Mouse (Mus musculus) midbrain, embryonic 13.5 days (tissue): ENCODE measurements at regions not wholly inside any gene's neighbourhood (a gene's known extent, or its start where the extent isn't known, plus 50 kb on each side); places are given as distances from the start of the nearest gene placed in this dataset.
A peak's percentile ranks its signal among the peaks of the same experiment; 100 is the strongest.

Experiments
- ATAC-seq: fragments of 200-750 bp; cut with Nextera tagmentation; 2 replicates; pipeline ENCODE4 v1.8.0; 2017; ENCODE audit warnings: mild to moderate bottlenecking, moderate TSS enrichment, moderate library complexity
- H3K27ac ChIP-seq: fragments of 300-500 bp; sonication (generic); 2 replicates; pipeline ENCODE4 v1.5.1; 2015; ENCODE audit warnings: inconsistent platforms, mild to moderate bottlenecking, moderate library complexity
- H3K27me3 ChIP-seq: fragments of 300-500 bp; sonication (generic); 2 replicates; pipeline ENCODE4 v1.6.1; 2015; ENCODE audit warnings: mild to moderate bottlenecking, inconsistent platforms
- H3K36me3 ChIP-seq: fragments of 300-500 bp; sonication (generic); 2 replicates; pipeline ENCODE4 v1.6.1; 2015; ENCODE audit warnings: mild to moderate bottlenecking, inconsistent platforms
- H3K4me1 ChIP-seq: fragments of 300-500 bp; sonication (generic); replicated peaks from 2 replicates; pipeline ENCODE4 v1.6.1; 2015; ENCODE audit warnings: inconsistent platforms
- H3K4me2 ChIP-seq: fragments of 300-500 bp; sonication (generic); replicated peaks from 2 replicates; pipeline ENCODE4 v1.6.1; 2015; ENCODE audit warnings: moderate library complexity, mild to moderate bottlenecking, inconsistent platforms
- H3K4me3 ChIP-seq: fragments of 300-500 bp; sonication (generic); replicated peaks from 2 replicates; pipeline ENCODE4 v1.5.1; 2015; ENCODE audit warnings: mild to moderate bottlenecking, inconsistent platforms
- H3K9ac ChIP-seq: fragments of 300-500 bp; sonication (generic); replicated peaks from 2 replicates; pipeline ENCODE4 v1.6.1; 2015; ENCODE audit warnings: mild to moderate bottlenecking, inconsistent platforms
- H3K9me3 ChIP-seq: fragments of 300-500 bp; sonication (generic); 2 replicates; pipeline ENCODE4 v1.6.1; 2016; ENCODE audit warnings: mild to moderate bottlenecking, inconsistent platforms
- WGBS: fragments of 180-500 bp; shearing (Covaris S2); methylation state at CpG from one replicate; pipeline ENCODE4 v1.1.7; 2015; 5-methylcytosine and 5-hydroxymethylcytosine counted together

GRCm38 (mm10) chr3:62985033-62985432 lies 256.3 kb upstream of the Mme start:
- no peak overlapping the region for H3K4me3 ChIP-seq
- no peak for ATAC-seq
- 86% methylated on average over 4 of the region's 4 CpGs for whole genome bisulfite sequencing
- no peaks in the 10 kb centered on the region for H3K4me1 ChIP-seq
- H3K27ac ChIP-seq: no peak overlapping the region
- H3K27me3 ChIP-seq: no peaks in the 10 kb centered on the region
- no peaks in the 10 kb centered on the region for H3K9me3 ChIP-seq
- no peaks in the 10 kb centered on the region for H3K36me3 ChIP-seq
- no peak overlapping the region for H3K4me2 ChIP-seq
- H3K9ac ChIP-seq: no peak overlapping the region

GRCm38 (mm10) chr3:62976906-62977305 lies 264.4 kb upstream of the Mme start:
- no peaks in the 10 kb centered on the region for H3K9me3 ChIP-seq
- 96% methylated on average over 1 of the region's 1 CpGs for WGBS
- H3K4me2 ChIP-seq: no peak overlapping the region
- no peaks in the 10 kb centered on the region for H3K27me3 ChIP-seq
- no peaks in the 10 kb centered on the region for H3K36me3 ChIP-seq
- no peak overlapping the region for H3K9ac ChIP-seq
- no peak overlapping the region for H3K27ac ChIP-seq
- ATAC-seq: no peak
- no peaks in the 10 kb centered on the region for H3K4me1 ChIP-seq
- no peak overlapping the region for H3K4me3 ChIP-seq

GRCm38 (mm10) chr3:62963244-62963643 lies 278.1 kb upstream of the Mme start:
- Histone ChIP-seq H3K9ac (no peak overlapping the region), H3K4me3 (no peak overlapping the region), H3K36me3 (no peaks in the 10 kb centered on the region), H3K27ac (no peak overlapping the region), H3K9me3 (no peaks in the 10 kb centered on the region), H3K4me2 (no peak overlapping the region), H3K27me3 (no peaks in the 10 kb centered on the region), H3K4me1 (no peaks in the 10 kb centered on the region)
- no peak for ATAC-seq
- 77% methylated on average over 1 of the region's 1 CpGs for WGBS

- Histone ChIP-seq H3K27me3 (no peaks in the 10 kb centered on the region), H3K4me1 (no peaks in the 10 kb centered on the region), H3K4me3 (no peak overlapping the region), H3K4me2 (no peak overlapping the region), H3K27ac (no peak overlapping the region), H3K9me3 (no peaks in the 10 kb centered on the region), H3K36me3 (no peaks in the 10 kb centered on the region), H3K9ac (no peak overlapping the region)
- no peak for ATAC-seq
- 59% methylated on average over 4 of the region's 4 CpGs for WGBS
Observed at GRCm38 (mm10) chr3:62962608-62963007, 278.7 kb upstream of the Mme start.

GRCm38 (mm10) chr3:62945356-62945755 lies 296.0 kb upstream of the Mme start:
- no peak overlapping the region for H3K9ac ChIP-seq
- H3K27me3 ChIP-seq: no peaks in the 10 kb centered on the region
- no peak overlapping the region for H3K4me3 ChIP-seq
- H3K36me3 ChIP-seq: no peaks in the 10 kb centered on the region
- H3K4me1 ChIP-seq: no peaks in the 10 kb centered on the region
- H3K27ac ChIP-seq: no peak overlapping the region
- H3K4me2 ChIP-seq: no peak overlapping the region
- no peak for ATAC-seq
- no peaks in the 10 kb centered on the region for H3K9me3 ChIP-seq

- Histone ChIP-seq H3K36me3 (no peaks in the 10 kb centered on the region), H3K9me3 (no peaks in the 10 kb centered on the region), H3K4me3 (no peak overlapping the region), H3K9ac (no peak overlapping the region), H3K27ac (no peak overlapping the region), H3K4me1 (no peaks in the 10 kb centered on the region), H3K27me3 (no peaks in the 10 kb centered on the region), H3K4me2 (no peak overlapping the region)
- ATAC-seq: no peak
- WGBS: 63% methylated on average over 1 of the region's 1 CpGs
Observed at GRCm38 (mm10) chr3:62938601-62939000, 302.7 kb upstream of the Mme start.

GRCm38 (mm10) chr3:62924441-62924840 lies 316.9 kb upstream of the Mme start:
- ATAC-seq: no peak

GRCm38 (mm10) chr3:62916899-62917298 lies 312.0 kb upstream of the Gpr149 start:
- no peak for ATAC-seq
- Histone ChIP-seq H3K27ac (no peak overlapping the region), H3K9ac (no peak overlapping the region), H3K4me1 (no peaks in the 10 kb centered on the region), H3K27me3 (no peaks in the 10 kb centered on the region), H3K9me3 (no peaks in the 10 kb centered on the region), H3K4me2 (no peak overlapping the region), H3K36me3 (no peaks in the 10 kb centered on the region), H3K4me3 (no peak overlapping the region)
- 40% methylated on average over 1 of the region's 1 CpGs for WGBS

More at GRCm38 (mm10) chr3:62924441-62924840, 316.9 kb upstream of the Mme start:
- no peak overlapping the region for H3K27ac ChIP-seq
- H3K9me3 ChIP-seq: no peaks in the 10 kb centered on the region
- no peak overlapping the region for H3K4me3 ChIP-seq
- WGBS: 13% methylated on average over 1 of the region's 1 CpGs
- no peak overlapping the region for H3K4me2 ChIP-seq
- no peak overlapping the region for H3K9ac ChIP-seq
- no peaks in the 10 kb centered on the region for H3K4me1 ChIP-seq
- H3K36me3 ChIP-seq: no peaks in the 10 kb centered on the region
- no peaks in the 10 kb centered on the region for H3K27me3 ChIP-seq

GRCm38 (mm10) chr3:62885104-62885503 lies 280.2 kb upstream of the Gpr149 start:
- H3K27ac ChIP-seq: no peak overlapping the region
- H3K4me1 ChIP-seq: no peaks in the 10 kb centered on the region
- H3K9me3 ChIP-seq: no peaks in the 10 kb centered on the region
- H3K4me3 ChIP-seq: no peak overlapping the region
- no peaks in the 10 kb centered on the region for H3K36me3 ChIP-seq
- no peak overlapping the region for H3K9ac ChIP-seq
- ATAC-seq: no peak
- H3K27me3 ChIP-seq: no peaks in the 10 kb centered on the region
- H3K4me2 ChIP-seq: no peak overlapping the region

GRCm38 (mm10) chr3:62882310-62883073 lies 277.6 kb upstream of the Gpr149 start:
- Histone ChIP-seq H3K4me2 (no peak overlapping the region), H3K4me3 (no peak overlapping the region), H3K27me3 (no peaks in the 10 kb centered on the region), H3K4me1 (no peaks in the 10 kb centered on the region), H3K9ac (no peak overlapping the region), H3K27ac (no peak overlapping the region), H3K9me3 (no peaks in the 10 kb centered on the region), H3K36me3 (no peaks in the 10 kb centered on the region)
- no peak for ATAC-seq
- 88% methylated on average over 3 of the region's 3 CpGs for WGBS

- WGBS: 22% methylated on average over 3 of the region's 3 CpGs
- ATAC-seq: peak; percentile 72; the same call in 1 of the 2 replicates
- no peaks in the 10 kb centered on the region for H3K4me1 ChIP-seq
Observed at GRCm38 (mm10) chr3:62860731-62861130, 255.8 kb upstream of the Gpr149 start.

GRCm38 (mm10) chr3:62835695-62836476 lies 230.9 kb upstream of the Gpr149 start:
- peak overlapping the region; percentile 39; the same call in 1 of the 2 replicates for H3K27ac ChIP-seq
- 0 out of 2 replicates have a peak, but pooled peaks cover 3% of the 10 kb centered on the region for H3K4me1 ChIP-seq
- no peaks in the 10 kb centered on the region for H3K27me3 ChIP-seq
- 64% methylated on average over 10 of the region's 10 CpGs for WGBS
- H3K9me3 ChIP-seq: no peaks in the 10 kb centered on the region
- no peaks in the 10 kb centered on the region for H3K36me3 ChIP-seq
- H3K4me2 ChIP-seq: no peak overlapping the region
- peak; percentile 67 for ATAC-seq
- no peak overlapping the region for H3K9ac ChIP-seq
- no peak overlapping the region for H3K4me3 ChIP-seq

More at GRCm38 (mm10) chr3:62860731-62861130, 255.8 kb upstream of the Gpr149 start:
- H3K36me3 ChIP-seq: no peaks in the 10 kb centered on the region
- no peak overlapping the region for H3K4me3 ChIP-seq
- no peak overlapping the region for H3K4me2 ChIP-seq
- no peak overlapping the region for H3K27ac ChIP-seq
- no peaks in the 10 kb centered on the region for H3K27me3 ChIP-seq
- no peaks in the 10 kb centered on the region for H3K9me3 ChIP-seq
- no peak overlapping the region for H3K9ac ChIP-seq
